Mouse (Mus musculus) lung, postnatal 25 days (tissue): ENCODE measurements around the gene Rab15.

Experiments used
- DNase-seq: peaks from one replicate; pipeline ENCODE4 v3.0.0; 2022; ENCODE audit warnings: low spot score

Gene Rab15

GRCm38 (mm10) chr12:76778305-76779083 is 44.2 kb downstream of the Rab15 start:
- DNase-seq = no peak

- DNase-seq = no peak
These were observed 44.9 kb downstream of the Rab15 start for GRCm38 (mm10) chr12:76777845-76778244.

- no peak for DNase-seq
These were observed 45.8 kb downstream of the Rab15 start for GRCm38 (mm10) chr12:76776898-76777297.

- DNase-seq = no peak
These were observed 47.6 kb downstream of the Rab15 start for GRCm38 (mm10) chr12:76775132-76775531.

GRCm38 (mm10) chr12:76774652-76775051 is 48.1 kb downstream of the Rab15 start:
- DNase-seq = no peak

GRCm38 (mm10) chr12:76771540-76771939 is 51.2 kb downstream of the Rab15 start:
- no peak for DNase-seq

GRCm38 (mm10) chr12:76770841-76771500 is 51.7 kb downstream of the Rab15 start:
- no peak for DNase-seq

- DNase-seq = no peak
These were observed 56.6 kb downstream of the Rab15 start for GRCm38 (mm10) chr12:76765901-76766630.

GRCm38 (mm10) chr12:76765354-76765851 is 57.3 kb downstream of the Rab15 start, which contains the start of the genes Churc1 and Fntb:
TSS of gene Churc1 (plus strand) at chr12:76765538.
TSS of gene Fntb (plus strand) at chr12:76765589.
- peak; percentile 96 for DNase-seq

- peak; percentile 63 for DNase-seq
These were observed 69.9 kb downstream of the Rab15 start for GRCm38 (mm10) chr12:76752652-76753318.

GRCm38 (mm10) chr12:76750866-76751459 is 71.7 kb downstream of the Rab15 start:
- DNase-seq = no peak
